Mouse (Mus musculus): ENCODE data around the gene Pde10a. TPM values are rescaled to one million over a fixed set of nuclear protein-coding genes. Genes with fewer than 3 reads are reported as not detected.

Gene Pde10a
- polyA plus RNA-seq, 1 experiment, result 0.34 TPM

GRCm38 (mm10) chr17:8482876-8483275 lies 42.3 kb upstream of the Pde10a start:
- Histone ChIP-seq H3K4me2 (ENCODE audit: low read depth) (no peak overlapping the region), H3K27me3 (ENCODE audit: control insufficient read depth, insufficient read depth, insufficient read length) (no peaks in the 10 kb centered on the region), H3K79me2 (ENCODE audit: control insufficient read depth, insufficient read depth) (no peaks in the 10 kb centered on the region), H3ac (ENCODE audit: control insufficient read depth, insufficient read length) (no peak overlapping the region), H3K4me3 (no peak overlapping the region), H3K36me3 (ENCODE audit: control insufficient read depth, insufficient read depth) (no peaks in the 10 kb centered on the region)
- TF ChIP-seq MAX (IDR thresholded peaks at IDR 0.05; ENCODE audit: low read depth) (no peak), MYOG (IDR thresholded peaks at IDR 0.05; ENCODE audit: control insufficient read depth in 1 of 3, insufficient read depth in 1 of 3, insufficient read length in 2 of 3, low read depth in 2 of 3) (no peak), POLR2AphosphoS2 (IDR thresholded peaks at IDR 0.05; ENCODE audit: insufficient read length, low read depth) (no peak), USF1 (IDR thresholded peaks at IDR 0.05; ENCODE audit: low read depth) (no peak)

DNA sequence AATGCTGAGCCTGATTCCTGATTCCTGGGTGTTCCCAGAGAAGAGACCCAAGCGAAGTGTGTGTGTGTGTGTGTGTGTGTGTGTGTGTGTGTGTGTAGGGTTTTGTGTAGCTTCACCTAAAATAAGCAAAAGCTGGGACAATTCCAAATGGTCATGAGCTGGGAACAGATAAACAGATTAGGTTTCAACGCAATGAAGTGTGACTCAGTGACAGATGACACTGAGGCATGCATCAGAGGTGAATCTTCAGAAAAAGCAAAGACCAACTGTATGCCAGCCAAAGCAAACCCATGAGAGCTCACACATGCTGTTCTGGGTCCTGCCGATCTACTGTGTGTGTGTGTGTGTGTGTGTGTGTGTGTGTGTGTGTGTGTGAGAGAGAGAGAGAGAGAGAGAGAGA lies 40.9 kb upstream of the Pde10a start:
- TF ChIP-seq POLR2A (IDR thresholded peaks at IDR 0.05; ENCODE audit: insufficient read length, low read depth), result no peak
- no peak for TF ChIP-seq TCF3 (IDR thresholded peaks at IDR 0.05; ENCODE audit: insufficient read length, low read depth)
- TF ChIP-seq E2F4 (IDR thresholded peaks at IDR 0.05; ENCODE audit: insufficient read depth), result no peak
- no peak for TF ChIP-seq CEBPB (IDR thresholded peaks at IDR 0.05; ENCODE audit: insufficient read depth, poor library complexity, severe bottlenecking)
- TF ChIP-seq POLR2AphosphoS2 (IDR thresholded peaks at IDR 0.05; ENCODE audit: insufficient read length, low read depth), result no peak
- TF ChIP-seq USF1 (IDR thresholded peaks at IDR 0.05; ENCODE audit: low read depth), result no peak
- TF ChIP-seq MYOD1 (IDR thresholded peaks at IDR 0.05; ENCODE audit: control insufficient read depth in 1 of 3, insufficient read length in 2 of 3, low read depth in 2 of 3), result no peak
- TF ChIP-seq REST (IDR thresholded peaks at IDR 0.05; ENCODE audit: insufficient read depth, insufficient read length), result no peak
- TF ChIP-seq SRF (IDR thresholded peaks at IDR 0.05; ENCODE audit: control insufficient read depth, insufficient read length, low read depth), result no peak
- TF ChIP-seq MYOG (IDR thresholded peaks at IDR 0.05; ENCODE audit: control insufficient read depth in 1 of 3, insufficient read depth in 1 of 3, insufficient read length in 2 of 3, low read depth in 2 of 3), result no peak
- no peak for TF ChIP-seq MAX (IDR thresholded peaks at IDR 0.05; ENCODE audit: low read depth)
- no peak for TF ChIP-seq TCF12 (IDR thresholded peaks at IDR 0.05; ENCODE audit: insufficient read depth, poor library complexity, severe bottlenecking)
- no peaks in the 10 kb centered on the region for H3K27me3 ChIP-seq (ENCODE audit: control insufficient read depth, insufficient read depth, insufficient read length)
- H3ac ChIP-seq (ENCODE audit: control insufficient read depth, insufficient read length), result no peak overlapping the region
- H3K36me3 ChIP-seq (ENCODE audit: control insufficient read depth, insufficient read depth), result no peaks in the 10 kb centered on the region
- H3K4me2 ChIP-seq (ENCODE audit: low read depth), result no peak overlapping the region
- no peak overlapping the region for H3K4me3 ChIP-seq
- no peaks in the 10 kb centered on the region for H3K79me2 ChIP-seq (ENCODE audit: control insufficient read depth, insufficient read depth)

DNA sequence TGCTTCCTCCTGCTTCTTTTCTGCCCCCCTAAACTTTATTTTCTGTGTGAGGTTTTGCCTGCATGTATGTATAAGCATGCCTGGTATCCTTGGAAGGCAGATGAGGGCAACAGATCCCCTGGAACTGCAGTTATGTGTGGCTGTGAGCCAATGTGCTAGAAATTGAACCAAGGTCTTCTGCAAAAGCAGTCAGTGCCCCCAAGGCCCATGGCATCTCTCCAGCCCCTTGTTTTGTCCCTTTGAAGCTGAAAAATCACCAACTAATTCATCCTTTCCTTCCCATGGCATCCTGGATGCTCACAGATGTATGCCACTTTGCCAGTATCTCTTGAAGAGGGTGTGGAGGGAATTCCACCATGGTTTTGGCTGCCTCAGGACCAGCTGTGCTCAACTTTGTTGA lies 40.0 kb upstream of the Pde10a start:
- no peak overlapping the region for H3K4me2 ChIP-seq (ENCODE audit: low read depth)
- H3K27me3 ChIP-seq (ENCODE audit: control insufficient read depth, insufficient read depth, insufficient read length), result no peaks in the 10 kb centered on the region
- TF ChIP-seq TCF3 (IDR thresholded peaks at IDR 0.05; ENCODE audit: insufficient read length, low read depth), result no peak
- no peak for TF ChIP-seq TCF12 (IDR thresholded peaks at IDR 0.05; ENCODE audit: insufficient read depth, poor library complexity, severe bottlenecking)
- no peak for TF ChIP-seq SRF (IDR thresholded peaks at IDR 0.05; ENCODE audit: control insufficient read depth, insufficient read length, low read depth)
- TF ChIP-seq POLR2A (IDR thresholded peaks at IDR 0.05; ENCODE audit: insufficient read length, low read depth), result no peak
- TF ChIP-seq CEBPB (IDR thresholded peaks at IDR 0.05; ENCODE audit: insufficient read depth, poor library complexity, severe bottlenecking), result no peak
- TF ChIP-seq USF1 (IDR thresholded peaks at IDR 0.05; ENCODE audit: low read depth), result no peak
- TF ChIP-seq MYOD1 (IDR thresholded peaks at IDR 0.05; ENCODE audit: control insufficient read depth in 1 of 3, insufficient read length in 2 of 3, low read depth in 2 of 3), result no peak
- TF ChIP-seq POLR2AphosphoS2 (IDR thresholded peaks at IDR 0.05; ENCODE audit: insufficient read length, low read depth), result no peak
- no peak for TF ChIP-seq MAX (IDR thresholded peaks at IDR 0.05; ENCODE audit: low read depth)
- TF ChIP-seq E2F4 (IDR thresholded peaks at IDR 0.05; ENCODE audit: insufficient read depth), result no peak
- no peak for TF ChIP-seq MYOG (IDR thresholded peaks at IDR 0.05; ENCODE audit: control insufficient read depth in 1 of 3, insufficient read depth in 1 of 3, insufficient read length in 2 of 3, low read depth in 2 of 3)
- no peak for TF ChIP-seq REST (IDR thresholded peaks at IDR 0.05; ENCODE audit: insufficient read depth, insufficient read length)
- H3K36me3 ChIP-seq (ENCODE audit: control insufficient read depth, insufficient read depth), result no peaks in the 10 kb centered on the region
- no peaks in the 10 kb centered on the region for H3K79me2 ChIP-seq (ENCODE audit: control insufficient read depth, insufficient read depth)
- H3ac ChIP-seq (ENCODE audit: control insufficient read depth, insufficient read length), result no peak overlapping the region
- H3K4me3 ChIP-seq, result no peak overlapping the region

DNA sequence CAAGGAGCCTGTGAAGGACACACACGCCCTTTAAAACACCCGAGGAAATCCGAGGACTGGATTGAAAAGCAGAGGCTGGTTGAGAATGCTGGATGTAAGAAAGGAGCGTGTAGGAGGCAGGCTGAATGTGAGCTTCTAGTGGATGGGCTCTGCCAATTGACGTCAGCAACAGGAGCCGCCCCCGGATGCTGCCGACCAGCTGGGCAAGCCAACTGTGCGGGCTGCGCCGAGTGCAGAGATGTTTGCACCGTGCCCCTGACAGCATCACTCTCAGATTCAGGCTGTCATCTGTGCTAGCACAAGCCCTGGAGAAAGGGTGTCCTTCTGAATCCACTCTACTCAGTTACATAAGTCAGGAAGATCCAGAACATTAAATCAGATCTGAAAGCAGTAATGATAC lies 37.3 kb upstream of the Pde10a start:
- TF ChIP-seq SRF (IDR thresholded peaks at IDR 0.05; ENCODE audit: control insufficient read depth, insufficient read length, low read depth) (no peak), TCF3 (IDR thresholded peaks at IDR 0.05; ENCODE audit: insufficient read length, low read depth) (no peak), MYOD1 (IDR thresholded peaks at IDR 0.05; ENCODE audit: control insufficient read depth in 1 of 3, insufficient read length in 2 of 3, low read depth in 2 of 3) (peak in 1 of 3 experiments; percentile 30), TCF12 (IDR thresholded peaks at IDR 0.05; ENCODE audit: insufficient read depth, poor library complexity, severe bottlenecking) (no peak), MAX (IDR thresholded peaks at IDR 0.05; ENCODE audit: low read depth) (no peak)
- Histone ChIP-seq H3K4me3 (no peak overlapping the region), H3ac (ENCODE audit: control insufficient read depth, insufficient read length) (no peak overlapping the region), H3K4me2 (ENCODE audit: low read depth) (peak overlapping the region; percentile 30), H3K36me3 (ENCODE audit: control insufficient read depth, insufficient read depth) (no peaks in the 10 kb centered on the region), H3K79me2 (ENCODE audit: control insufficient read depth, insufficient read depth) (no peaks in the 10 kb centered on the region), H3K27me3 (ENCODE audit: control insufficient read depth, insufficient read depth, insufficient read length) (no peaks in the 10 kb centered on the region)

DNA sequence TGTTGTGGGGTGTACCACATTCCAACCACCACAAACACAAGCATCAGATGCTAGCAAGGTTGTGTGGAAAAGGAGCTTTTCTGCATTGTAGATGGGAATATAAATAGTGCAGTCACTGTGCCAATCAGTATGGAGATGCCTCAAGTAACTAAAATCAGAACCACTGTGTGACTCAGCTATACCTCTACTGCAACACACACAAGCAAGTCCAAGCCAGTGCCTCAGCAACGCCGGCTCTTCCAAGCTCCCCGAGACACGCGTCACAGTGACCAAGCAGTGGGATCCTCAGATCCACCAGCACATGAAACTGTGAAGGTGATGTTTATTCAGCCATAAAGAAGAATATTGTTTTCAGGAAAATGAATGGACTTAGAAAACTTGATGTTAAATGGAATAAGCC lies 34.2 kb upstream of the Pde10a start:
- Histone ChIP-seq H3K4me3 (no peak overlapping the region), H3K4me2 (ENCODE audit: low read depth) (no peak overlapping the region), H3K36me3 (ENCODE audit: control insufficient read depth, insufficient read depth) (no peaks in the 10 kb centered on the region), H3K79me2 (ENCODE audit: control insufficient read depth, insufficient read depth) (no peaks in the 10 kb centered on the region), H3K27me3 (ENCODE audit: control insufficient read depth, insufficient read depth, insufficient read length) (no peaks in the 10 kb centered on the region), H3ac (ENCODE audit: control insufficient read depth, insufficient read length) (no peak overlapping the region)
- TF ChIP-seq TCF12 (IDR thresholded peaks at IDR 0.05; ENCODE audit: insufficient read depth, poor library complexity, severe bottlenecking) (no peak), CEBPB (IDR thresholded peaks at IDR 0.05; ENCODE audit: insufficient read depth, poor library complexity, severe bottlenecking) (no peak), MYOD1 (IDR thresholded peaks at IDR 0.05; ENCODE audit: control insufficient read depth in 1 of 3, insufficient read length in 2 of 3, low read depth in 2 of 3) (no peak), POLR2A (IDR thresholded peaks at IDR 0.05; ENCODE audit: insufficient read length, low read depth) (no peak), SRF (IDR thresholded peaks at IDR 0.05; ENCODE audit: control insufficient read depth, insufficient read length, low read depth) (no peak), MYOG (IDR thresholded peaks at IDR 0.05; ENCODE audit: control insufficient read depth in 1 of 3, insufficient read depth in 1 of 3, insufficient read length in 2 of 3, low read depth in 2 of 3) (no peak), POLR2AphosphoS2 (IDR thresholded peaks at IDR 0.05; ENCODE audit: insufficient read length, low read depth) (no peak), USF1 (IDR thresholded peaks at IDR 0.05; ENCODE audit: low read depth) (no peak), TCF3 (IDR thresholded peaks at IDR 0.05; ENCODE audit: insufficient read length, low read depth) (no peak), REST (IDR thresholded peaks at IDR 0.05; ENCODE audit: insufficient read depth, insufficient read length) (no peak)

All from myocyte (in vitro differentiated cells).